Mouse (Mus musculus) liver, postnatal 0 days (tissue): Measurements from ENCODE around the gene Tmem214.

Experiments used
- CTCF ChIP-seq: sonication (generic); IDR thresholded peaks from 2 replicates; pipeline ENCODE4 v1.5.1; 2016; ENCODE audit warnings: antibody characterized with exemption, low read depth
- EP300 ChIP-seq: IDR thresholded peaks from 2 replicates; pipeline ENCODE4 v1.6.1; 2016; ENCODE audit warnings: antibody characterized with exemption, low read depth, mild to moderate bottlenecking

GRCm38 (mm10) chr5:30864322-30864721 is 3.5 kb upstream of the Tmem214 start:
- no peak for TF ChIP-seq EP300
- TF ChIP-seq CTCF, result no peak
